Mouse (Mus musculus): ENCODE results near the gene Zfp968. TPM values are rescaled to one million over a fixed set of nuclear protein-coding genes. Genes with fewer than 3 reads are reported as not detected.

The Zfp968 gene
- polyA plus RNA-seq (2014; fragmentation: Illumina TruSeq; extraction: RNeasy Lipid Tissue Mini Kit (QIAGEN cat#74804); ENCODE audit: insufficient read depth, low read depth, low replicate concordance) = 2.8 TPM

DNA sequence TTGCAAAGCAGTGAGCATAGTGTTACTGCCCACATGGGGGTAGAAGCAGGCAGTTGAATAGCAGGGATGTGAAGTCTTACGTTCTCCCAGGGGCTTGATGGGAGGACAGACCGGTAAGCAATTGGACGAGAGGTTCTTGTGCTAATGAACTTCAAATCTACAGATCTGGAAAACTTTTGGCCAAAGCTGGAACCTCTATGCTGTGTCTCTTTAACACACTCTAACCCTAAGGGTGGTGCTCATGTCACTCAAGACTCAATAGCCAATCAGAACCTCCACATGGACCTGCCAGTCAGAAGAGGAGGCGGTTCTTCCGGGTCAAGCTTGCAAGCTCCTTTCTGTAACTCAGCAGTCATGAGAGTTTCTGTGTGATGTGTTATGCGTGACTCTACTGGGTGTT lies at the start of gene Zfp968:
Gene Zfp968, plus strand, starts transcription at position 301 of the 400 bp plus-strand sequence.

GRCm38 (mm10) chr2:175338097-175338496 lies 34.1 kb upstream of the Zfp968 start, which contains the start of gene Gm4631:
TSS of gene Gm4631 (minus strand) at chr2:175338197.

Other genes with a start within 250 kb of the Zfp968 start
- 2.5 TPM for gene Gm14399, start 230.4 kb upstream of the Zfp968 start, polyA plus RNA-seq (2014; fragmentation: Illumina TruSeq; extraction: RNeasy Lipid Tissue Mini Kit (QIAGEN cat#74804); ENCODE audit: insufficient read depth, low read depth, low replicate concordance)
- gene Gm14443, start 196.6 kb upstream of the Zfp968 start, polyA plus RNA-seq (2014; fragmentation: Illumina TruSeq; extraction: RNeasy Lipid Tissue Mini Kit (QIAGEN cat#74804); ENCODE audit: insufficient read depth, low read depth, low replicate concordance) = 0.27 TPM
- gene Gm14391, start 165.5 kb upstream of the Zfp968 start, polyA plus RNA-seq (2014; fragmentation: Illumina TruSeq; extraction: RNeasy Lipid Tissue Mini Kit (QIAGEN cat#74804); ENCODE audit: insufficient read depth, low read depth, low replicate concordance) = 3.4 TPM
- 2.4 TPM for gene Gm14440, start 97.3 kb upstream of the Zfp968 start, polyA plus RNA-seq (2014; fragmentation: Illumina TruSeq; extraction: RNeasy Lipid Tissue Mini Kit (QIAGEN cat#74804); ENCODE audit: insufficient read depth, low read depth, low replicate concordance)
- gene Gm4631, start 34.2 kb upstream of the Zfp968 start, polyA plus RNA-seq (2014; fragmentation: Illumina TruSeq; extraction: RNeasy Lipid Tissue Mini Kit (QIAGEN cat#74804); ENCODE audit: insufficient read depth, low read depth, low replicate concordance) = 11.9 TPM
- gene Gm4724, start 63.4 kb downstream of the Zfp968 start, polyA plus RNA-seq (2014; fragmentation: Illumina TruSeq; extraction: RNeasy Lipid Tissue Mini Kit (QIAGEN cat#74804); ENCODE audit: insufficient read depth, low read depth, low replicate concordance) = 15.3 TPM
- 3.5 TPM for gene Zfp965, start 97.5 kb downstream of the Zfp968 start, polyA plus RNA-seq (2014; fragmentation: Illumina TruSeq; extraction: RNeasy Lipid Tissue Mini Kit (QIAGEN cat#74804); ENCODE audit: insufficient read depth, low read depth, low replicate concordance)

Data from lung, adult 10 weeks (tissue).